Mouse (Mus musculus) lung, embryonic 14.5 days (tissue): Measurements from ENCODE around the gene Fndc3b. TPM values are rescaled to one million over a fixed set of nuclear protein-coding genes. Genes with fewer than 3 reads are reported as not detected.

ENCODE experiments used
- ATAC-seq: fragments of 200-750 bp; cut with Nextera tagmentation; 2 replicates; pipeline ENCODE4 v1.8.0; 2017; ENCODE audit warnings: mild to moderate bottlenecking, moderate TSS enrichment, moderate library complexity; ENCODE audit not compliant: insufficient read depth
- DNase-seq: peaks from one replicate; pipeline ENCODE4 v3.0.0-alpha.2; 2015
- H3K27ac ChIP-seq: fragments of 300-500 bp; sonication (generic); 2 replicates; pipeline ENCODE4 v1.5.1; 2014; ENCODE audit warnings: low read depth, mild to moderate bottlenecking, moderate library complexity
- H3K27me3 ChIP-seq: fragments of 300-500 bp; sonication (generic); 2 replicates; pipeline ENCODE4 v1.6.1; 2014; ENCODE audit warnings: low read length, control low read depth; ENCODE audit not compliant: insufficient read depth
- H3K36me3 ChIP-seq: fragments of 300-500 bp; sonication (generic); 2 replicates; pipeline ENCODE4 v1.6.1; 2014; ENCODE audit warnings: control low read depth; ENCODE audit not compliant: insufficient read depth
- H3K4me1 ChIP-seq: fragments of 300-500 bp; sonication (generic); 2 replicates; pipeline ENCODE4 v1.6.1; 2014; ENCODE audit warnings: antibody characterized with exemption, control low read depth; ENCODE audit not compliant: insufficient read depth
- H3K4me2 ChIP-seq: fragments of 300-500 bp; sonication (generic); 2 replicates; pipeline ENCODE4 v1.6.1; 2014; ENCODE audit warnings: mild to moderate bottlenecking
- H3K4me3 ChIP-seq: fragments of 300-500 bp; sonication (generic); 2 replicates; pipeline ENCODE4 v1.5.1; 2014; ENCODE audit warnings: low read depth, low read length
- H3K9ac ChIP-seq: fragments of 300-500 bp; sonication (generic); 2 replicates; pipeline ENCODE4 v1.6.1; 2014
- H3K9me3 ChIP-seq: fragments of 300-500 bp; sonication (generic); 2 replicates; pipeline ENCODE4 v1.6.1; 2016; ENCODE audit warnings: low read depth, low read length, control low read depth
- CTCF ChIP-seq: IDR thresholded peaks from 2 replicates; pipeline ENCODE4 v1.5.1; 2016; ENCODE audit warnings: antibody characterized with exemption, low read depth
- WGBS: fragments of 180-500 bp; shearing (Covaris S2); extraction: QIAGEN DNeasy Blood & Tissue Kit; methylation state at CpG from one replicate; pipeline ENCODE4 v1.1.7; 2014; 5-methylcytosine and 5-hydroxymethylcytosine counted together
- polyA plus RNA-seq: library from polyadenylated mRNA; unstranded; fragments of >200 nt; fragmentation: Nextera tagmentation; extraction: Ambion mirVana; gene quantifications from 2 replicates; pipeline ENCODE4 v1.2.1, GENCODE M21; 2014

Gene Fndc3b
- polyA plus RNA-seq, 1 experiment from 2014 or later, result 37.1 TPM

DNA sequence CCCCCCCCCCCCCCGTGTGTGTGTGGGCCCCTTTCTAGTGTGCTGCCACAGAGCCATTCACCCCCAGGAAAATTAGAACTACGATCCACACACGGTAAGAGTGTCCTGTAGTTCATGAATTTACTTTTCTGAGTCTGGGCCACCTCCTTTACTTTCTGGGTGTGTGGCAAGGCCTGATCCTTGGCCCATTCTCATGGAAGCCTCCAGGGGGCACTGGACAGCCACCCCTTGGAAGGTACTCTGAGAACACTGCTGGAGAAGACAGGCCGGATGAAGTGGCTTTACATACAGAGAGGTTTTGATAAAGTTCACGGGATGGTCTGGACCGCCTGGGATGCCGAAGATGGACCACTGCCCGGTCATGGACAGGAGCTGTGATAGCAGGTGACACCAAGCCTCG, 262.7 kb downstream of the Fndc3b start:
- ATAC-seq, result 0 out of 2 replicates have a peak, but pooled peaks have one; percentile 12
- H3K27me3 ChIP-seq, result no peaks in the 10 kb centered on the region
- H3K9me3 ChIP-seq, result no peaks in the 10 kb centered on the region
- no peak overlapping the region for H3K9ac ChIP-seq
- 84% methylated on average over 8 of the region's 9 CpGs for WGBS
- no peak overlapping the region for H3K4me2 ChIP-seq
- H3K27ac ChIP-seq, result no peak overlapping the region
- DNase-seq, result peak; percentile 26
- H3K4me1 ChIP-seq, result no peaks in the 10 kb centered on the region
- no peak overlapping the region for H3K4me3 ChIP-seq
- peak; percentile 48 for TF ChIP-seq CTCF
- H3K36me3 ChIP-seq, result peaks cover 84% of the 10 kb centered on the region

DNA sequence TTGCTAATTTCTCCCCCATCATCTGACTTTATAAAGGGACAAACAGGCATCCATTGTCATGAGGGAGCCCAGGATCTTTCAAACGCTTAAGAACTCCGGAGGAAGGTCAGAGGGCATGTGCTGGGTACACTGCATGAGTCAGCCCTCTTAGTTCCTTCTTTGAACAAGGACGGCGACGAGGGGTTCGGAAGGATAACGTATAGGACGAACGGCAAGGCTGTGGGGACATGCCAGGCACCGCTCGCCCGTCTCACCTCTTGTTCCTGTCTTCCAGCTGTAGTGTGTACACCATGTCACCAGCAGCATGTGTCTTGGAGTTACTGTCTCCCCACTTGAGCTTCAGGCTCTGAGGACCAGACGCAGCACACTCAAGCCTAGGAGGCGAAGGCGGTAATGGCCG, 271.4 kb downstream of the Fndc3b start:
- Histone ChIP-seq H3K4me2 (no peak overlapping the region), H3K4me3 (no peak overlapping the region), H3K4me1 (no peaks in the 10 kb centered on the region), H3K9me3 (no peaks in the 10 kb centered on the region), H3K27ac (no peak overlapping the region), H3K36me3 (peaks cover 54% of the 10 kb centered on the region), H3K27me3 (no peaks in the 10 kb centered on the region), H3K9ac (no peak overlapping the region)
- no peak for DNase-seq
- 55% methylated on average over 16 of the region's 16 CpGs for WGBS
- ATAC-seq, result 0 out of 2 replicates have a peak, but pooled peaks have one; percentile 28
- no peak for TF ChIP-seq CTCF

DNA sequence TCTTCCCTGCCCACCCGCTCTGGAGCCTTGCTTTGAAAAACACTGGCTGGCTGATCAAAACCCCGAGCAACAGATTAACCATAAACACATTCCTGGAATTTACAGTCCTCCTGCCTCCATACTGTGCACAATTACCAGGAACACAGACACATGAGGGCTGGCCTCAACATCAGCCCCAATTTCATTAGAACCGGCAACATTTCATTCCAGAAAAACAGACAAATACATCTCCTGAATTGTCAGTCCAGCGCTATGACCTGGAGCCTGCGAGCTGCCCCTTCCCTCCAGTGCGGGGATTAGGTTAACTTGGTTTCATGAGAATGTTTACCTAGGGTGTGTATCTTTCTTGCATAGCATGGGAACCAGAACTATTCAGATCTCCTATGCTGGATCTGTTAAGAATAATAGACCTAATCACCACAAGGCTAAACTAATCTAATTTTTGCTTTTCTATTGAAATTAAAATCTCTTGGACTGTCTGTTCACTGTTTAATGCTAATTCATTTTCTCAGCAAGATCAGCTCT, 275.9 kb downstream of the Fndc3b start:
- Histone ChIP-seq H3K9ac (no peak overlapping the region), H3K27me3 (no peaks in the 10 kb centered on the region), H3K9me3 (no peaks in the 10 kb centered on the region), H3K4me1 (no peaks in the 10 kb centered on the region), H3K4me2 (no peak overlapping the region), H3K27ac (no peak overlapping the region), H3K36me3 (peaks cover 66% of the 10 kb centered on the region), H3K4me3 (no peak overlapping the region)
- ATAC-seq (no peak), DNase-seq (no peak)
- TF ChIP-seq CTCF, result no peak
- WGBS, result 58% methylated on average over 6 of the region's 6 CpGs

DNA sequence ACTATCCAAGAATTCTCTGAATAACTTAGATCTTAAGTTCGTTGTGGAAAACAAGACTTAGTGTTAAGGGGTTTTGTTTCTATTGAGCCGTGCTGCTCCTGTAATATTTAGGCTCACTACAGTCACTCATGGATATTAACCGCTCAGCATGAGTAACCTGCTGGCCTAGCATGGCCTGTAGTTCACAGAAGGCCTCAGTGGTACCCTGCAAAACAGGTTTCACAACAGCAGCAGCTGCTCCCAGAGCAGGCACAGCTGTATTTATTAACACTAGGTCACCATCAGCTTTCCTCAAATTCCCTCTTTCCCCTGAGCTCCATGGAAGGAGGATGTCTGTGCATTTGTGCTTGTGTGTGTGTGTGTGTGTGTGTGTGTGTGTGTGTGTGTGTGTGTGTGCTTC, 278.1 kb downstream of the Fndc3b start:
- H3K4me2 ChIP-seq, result no peak overlapping the region
- peaks cover 65% of the 10 kb centered on the region for H3K36me3 ChIP-seq
- DNase-seq (no peak), ATAC-seq (no peak)
- no peaks in the 10 kb centered on the region for H3K4me1 ChIP-seq
- WGBS, result 71% methylated on average over 3 of the region's 3 CpGs
- H3K27me3 ChIP-seq, result no peaks in the 10 kb centered on the region
- no peak overlapping the region for H3K9ac ChIP-seq
- no peak overlapping the region for H3K4me3 ChIP-seq
- H3K9me3 ChIP-seq, result no peaks in the 10 kb centered on the region
- no peak for TF ChIP-seq CTCF
- no peak overlapping the region for H3K27ac ChIP-seq

DNA sequence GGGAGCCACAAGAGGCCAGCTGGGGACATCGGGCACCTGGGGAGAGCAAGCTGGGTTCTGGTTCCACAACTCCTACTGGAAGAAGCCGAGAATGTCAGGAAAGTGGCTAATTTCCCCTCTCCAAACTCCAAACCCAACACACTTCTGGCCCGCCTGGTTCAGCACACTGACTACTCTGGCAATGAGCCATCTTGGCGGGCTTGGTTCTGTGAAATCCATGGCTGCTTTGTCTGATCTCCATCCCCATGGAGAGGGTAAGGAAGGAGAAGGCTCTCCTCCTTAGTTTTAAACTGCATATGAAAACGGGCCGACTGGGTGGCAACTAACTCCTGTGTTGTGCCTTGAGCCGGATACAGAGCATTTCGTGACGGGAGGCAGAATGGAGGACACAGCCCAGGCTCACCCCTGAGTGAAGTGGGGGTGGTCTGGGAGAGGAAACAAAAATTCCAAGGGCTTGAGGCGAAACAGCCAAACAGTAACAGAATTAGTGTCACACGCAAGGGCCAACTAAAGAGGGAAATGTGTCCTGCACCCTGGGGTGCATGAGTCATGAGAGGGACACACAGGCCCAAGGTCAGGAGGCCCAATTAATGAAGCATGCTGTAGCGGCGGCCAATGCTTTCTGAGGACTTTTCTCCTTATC, 280.4 kb downstream of the Fndc3b start:
- H3K36me3 ChIP-seq, result peaks cover 81% of the 10 kb centered on the region
- 83% methylated on average over 13 of the region's 13 CpGs for WGBS
- no peak overlapping the region for H3K27ac ChIP-seq
- no peak for TF ChIP-seq CTCF
- peak; percentile 53 for DNase-seq
- no peaks in the 10 kb centered on the region for H3K27me3 ChIP-seq
- no peaks in the 10 kb centered on the region for H3K4me1 ChIP-seq
- H3K4me3 ChIP-seq, result no peak overlapping the region
- no peak overlapping the region for H3K9ac ChIP-seq
- ATAC-seq, result no peak
- no peak overlapping the region for H3K4me2 ChIP-seq
- no peaks in the 10 kb centered on the region for H3K9me3 ChIP-seq

DNA sequence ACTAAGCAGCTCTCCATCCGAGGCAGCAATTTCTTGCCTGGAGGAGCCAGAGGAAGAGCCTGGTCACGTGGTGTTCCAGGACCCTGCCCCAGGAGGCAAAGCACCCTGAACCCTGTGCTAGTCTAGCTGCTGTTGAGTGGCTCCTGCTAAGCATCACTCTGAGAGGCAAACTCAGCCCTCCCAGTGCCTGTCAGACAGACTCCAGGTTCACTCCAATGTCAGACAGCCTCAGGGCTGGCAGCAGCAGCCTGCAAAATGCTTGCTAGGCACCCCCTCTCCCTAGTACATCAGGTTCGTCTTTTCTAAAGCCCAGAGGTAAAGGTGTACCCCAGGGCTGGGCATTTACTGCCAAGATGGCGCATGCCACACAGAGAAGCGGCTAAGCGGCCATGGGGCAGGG, 283.7 kb downstream of the Fndc3b start:
- Histone ChIP-seq H3K4me2 (no peak overlapping the region), H3K36me3 (peaks cover 88% of the 10 kb centered on the region), H3K4me3 (no peak overlapping the region), H3K4me1 (no peaks in the 10 kb centered on the region), H3K27ac (no peak overlapping the region), H3K9ac (no peak overlapping the region), H3K27me3 (no peaks in the 10 kb centered on the region), H3K9me3 (no peaks in the 10 kb centered on the region)
- DNase-seq (no peak), ATAC-seq (no peak)
- TF ChIP-seq CTCF, result no peak
- 90% methylated on average over 6 of the region's 6 CpGs for WGBS

DNA sequence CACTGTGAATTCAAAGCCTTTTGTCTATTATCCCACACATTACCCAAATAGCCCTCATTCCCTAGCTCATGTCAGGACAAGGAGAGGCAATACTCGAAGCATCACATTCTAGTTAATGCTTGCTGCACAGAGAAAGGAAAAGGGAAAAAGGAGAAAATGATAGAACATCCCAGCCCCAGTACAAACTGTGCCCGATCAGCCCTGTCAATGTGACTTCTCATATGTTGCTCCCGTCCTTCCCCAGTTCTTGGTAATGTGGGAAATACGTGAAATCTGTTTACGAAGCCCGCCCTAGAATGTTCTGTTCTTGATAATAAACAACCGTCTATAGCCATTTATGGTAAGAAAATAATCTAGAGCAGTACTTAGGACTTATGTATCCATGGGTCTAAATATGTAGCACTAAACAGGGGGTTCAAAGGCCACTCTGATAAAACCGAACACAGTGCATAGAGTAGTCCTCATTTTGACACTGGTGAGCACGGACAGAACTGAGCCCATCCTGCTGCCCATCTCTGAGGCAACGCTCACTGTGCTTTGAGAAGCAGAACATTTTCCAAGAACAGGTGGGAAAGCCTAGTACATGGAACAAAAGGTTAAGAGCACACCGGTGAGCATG, 286.9 kb downstream of the Fndc3b start:
- H3K4me2 ChIP-seq, result no peak overlapping the region
- DNase-seq (no peak), ATAC-seq (no peak)
- TF ChIP-seq CTCF, result no peak
- no peaks in the 10 kb centered on the region for H3K9me3 ChIP-seq
- H3K4me3 ChIP-seq, result no peak overlapping the region
- no peaks in the 10 kb centered on the region for H3K27me3 ChIP-seq
- H3K36me3 ChIP-seq, result peaks cover 81% of the 10 kb centered on the region
- H3K9ac ChIP-seq, result no peak overlapping the region
- no peaks in the 10 kb centered on the region for H3K4me1 ChIP-seq
- H3K27ac ChIP-seq, result no peak overlapping the region
- WGBS, result 88% methylated on average over 11 of the region's 11 CpGs
